Mouse (Mus musculus) heart, embryonic 14.5 days (tissue): Measurements from ENCODE around the gene Mis12. TPM values are rescaled to one million over a fixed set of nuclear protein-coding genes. Genes with fewer than 3 reads are reported as not detected.

ENCODE experiments used
- ATAC-seq: fragments of 200-750 bp; cut with Nextera tagmentation; 2 replicates; pipeline ENCODE4 v1.8.0; 2017; ENCODE audit warnings: low read depth, moderate TSS enrichment; ENCODE audit not compliant: insufficient number of reproducible peaks, insufficient read depth, low FRiP score
- H3K27ac ChIP-seq, 2 experiments: fragments of 200-500 bp in 1 of 2; fragments of 300-500 bp in 1 of 2; sonication (generic) in 1 of 2; replicated peaks in 1 of 2; 2 replicates each; pipeline ENCODE4 v1.5.1; 2012 to 2014; ENCODE audit warnings: low read depth in 2 of 2, low read length in 2 of 2, control low read depth in 1 of 2, mild to moderate bottlenecking in 1 of 2, mixed read lengths in 1 of 2; ENCODE audit not compliant: control insufficient read depth in 1 of 2, insufficient read depth in 1 of 2
- H3K27me3 ChIP-seq: fragments of 300-500 bp; sonication (generic); 2 replicates; pipeline ENCODE4 v1.6.1; 2014; ENCODE audit warnings: mild to moderate bottlenecking, low read length, control low read depth; ENCODE audit not compliant: control insufficient read depth, insufficient read depth
- H3K36me3 ChIP-seq: fragments of 300-500 bp; sonication (generic); 2 replicates; pipeline ENCODE4 v1.6.1; 2014; ENCODE audit warnings: mild to moderate bottlenecking, control low read depth, low read length, mixed read lengths; ENCODE audit not compliant: control insufficient read depth, insufficient read depth
- H3K4me1 ChIP-seq, 2 experiments: fragments of 200-500 bp in 1 of 2; fragments of 300-500 bp in 1 of 2; sonication (generic) in 1 of 2; 2 replicates each; pipeline ENCODE4 v1.6.1; 2012 to 2014; ENCODE audit warnings: low read length in 2 of 2, control low read depth in 1 of 2, mixed read lengths in 1 of 2; ENCODE audit not compliant: control insufficient read depth in 2 of 2, insufficient read depth in 2 of 2
- H3K4me2 ChIP-seq: fragments of 300-500 bp; sonication (generic); 2 replicates; pipeline ENCODE4 v1.6.1; 2014; ENCODE audit warnings: mild to moderate bottlenecking, low read length
- H3K4me3 ChIP-seq, 2 experiments: fragments of 200-500 bp in 1 of 2; fragments of 300-500 bp in 1 of 2; sonication (generic) in 1 of 2; 2 replicates each; pipeline ENCODE4 v1.5.1; 2012 to 2014; ENCODE audit warnings: low read length in 2 of 2, mild to moderate bottlenecking in 2 of 2, control low read depth in 1 of 2, low read depth in 1 of 2, moderate library complexity in 1 of 2; ENCODE audit not compliant: control insufficient read depth in 1 of 2, insufficient read depth in 1 of 2
- H3K9ac ChIP-seq: fragments of 300-500 bp; sonication (generic); 2 replicates; pipeline ENCODE4 v1.6.1; 2014; ENCODE audit warnings: mild to moderate bottlenecking, low read length
- H3K9me3 ChIP-seq: fragments of 300-500 bp; sonication (generic); 2 replicates; pipeline ENCODE4 v1.6.1; 2016; ENCODE audit warnings: low read length, control low read depth; ENCODE audit not compliant: control insufficient read depth
- WGBS: fragments of 180-500 bp; shearing (Covaris S2); extraction: QIAGEN DNeasy Blood & Tissue Kit; methylation state at CpG from one replicate; pipeline ENCODE4 v1.1.7; 2014; 5-methylcytosine and 5-hydroxymethylcytosine counted together
- polyA plus RNA-seq: library from polyadenylated mRNA; unstranded; fragments of >200 nt; fragmentation: Nextera tagmentation; extraction: Ambion mirVana; gene quantifications from 2 replicates; pipeline ENCODE4 v1.2.1, GENCODE M21; 2014

Gene Mis12
- polyA plus RNA-seq, 1 experiment from 2014 or later, result 17.2 TPM

- Histone ChIP-seq H3K9me3 (no peaks in the 10 kb centered on the region), H3K27me3 (no peaks in the 10 kb centered on the region), H3K36me3 (peaks cover 41% of the 10 kb centered on the region), H3K4me2 (peak within 1 kb of the TSS; percentile 83), H3K27ac (peak within 1 kb of the TSS; percentile 44 to 84), H3K9ac (peak within 1 kb of the TSS; percentile 79), H3K4me1 (peaks cover 3 to 17% of the 10 kb centered on the region in 2 experiments; a peak in 3 of 4 replicates), H3K4me3 (peak within 1 kb of the TSS; percentile 67 to 86)
- WGBS, result under 1% methylated on average over 34 of the region's 35 CpGs
- peak; percentile 98 for ATAC-seq
Observed at GRCm38 (mm10) chr11:71004316-71004773, 15.1 kb upstream of the Mis12 start, which contains the start of gene Dhx33. Gene Dhx33 (minus strand): TSS chr11:71004437.

GRCm38 (mm10) chr11:71005046-71005445 is 14.4 kb upstream of the Mis12 start:
- ATAC-seq, result no peak
- peak overlapping the region; percentile 65 for H3K4me2 ChIP-seq
- H3K9ac ChIP-seq, result peak overlapping the region; percentile 22
- H3K27me3 ChIP-seq, result no peaks in the 10 kb centered on the region
- H3K36me3 ChIP-seq, result peaks cover 41% of the 10 kb centered on the region
- H3K9me3 ChIP-seq, result no peaks in the 10 kb centered on the region
- H3K4me1 ChIP-seq, result peaks cover 3 to 17% of the 10 kb centered on the region in 2 experiments; a peak in 3 of 4 replicates
- no peak overlapping the region for H3K27ac ChIP-seq
- H3K4me3 ChIP-seq, result peak overlapping the region in 1 of 2 experiments; percentile 86; a peak in 2 of 4 replicates
- WGBS, result 62% methylated on average over 5 of the region's 5 CpGs

- Histone ChIP-seq H3K9ac (no peak overlapping the region), H3K9me3 (no peaks in the 10 kb centered on the region), H3K4me3 (no peak overlapping the region), H3K36me3 (peaks cover 49% of the 10 kb centered on the region), H3K27me3 (no peaks in the 10 kb centered on the region), H3K4me2 (no peak overlapping the region), H3K27ac (no peak overlapping the region; a peak in 1 of 4 replicates), H3K4me1 (peaks cover 3 to 17% of the 10 kb centered on the region in 2 experiments; a peak in 3 of 4 replicates)
- WGBS, result 89% methylated on average over 6 of the region's 6 CpGs
- ATAC-seq, result no peak
Observed at GRCm38 (mm10) chr11:71007026-71007425, 12.4 kb upstream of the Mis12 start.

GRCm38 (mm10) chr11:71007831-71008230 is 11.6 kb upstream of the Mis12 start:
- Histone ChIP-seq H3K36me3 (peaks cover 57% of the 10 kb centered on the region), H3K4me3 (no peak overlapping the region), H3K9ac (no peak overlapping the region), H3K27me3 (no peaks in the 10 kb centered on the region), H3K4me1 (peaks cover 3 to 9% of the 10 kb centered on the region in 2 experiments; a peak in 3 of 4 replicates), H3K27ac (peak overlapping the region in 1 of 2 experiments; percentile 51; a peak in 2 of 4 replicates), H3K4me2 (no peak overlapping the region), H3K9me3 (no peaks in the 10 kb centered on the region)
- WGBS, result 75% methylated on average over 7 of the region's 7 CpGs
- no peak for ATAC-seq

GRCm38 (mm10) chr11:71008321-71008720 is 11.1 kb upstream of the Mis12 start:
- Histone ChIP-seq H3K9me3 (no peaks in the 10 kb centered on the region), H3K4me3 (no peak overlapping the region), H3K36me3 (peaks cover 60% of the 10 kb centered on the region), H3K4me2 (no peak overlapping the region), H3K4me1 (peaks cover 0 to 4% of the 10 kb centered on the region in 2 experiments; a peak in 2 of 4 replicates), H3K9ac (no peak overlapping the region), H3K27me3 (no peaks in the 10 kb centered on the region), H3K27ac (no peak overlapping the region)
- no peak for ATAC-seq
- WGBS, result 78% methylated on average over 3 of the region's 3 CpGs

- Histone ChIP-seq H3K36me3 (peaks cover 61% of the 10 kb centered on the region), H3K9me3 (no peaks in the 10 kb centered on the region), H3K9ac (no peak overlapping the region), H3K4me2 (no peak overlapping the region), H3K4me3 (no peak overlapping the region), H3K4me1 (peaks cover 0 to 2% of the 10 kb centered on the region in 2 experiments; a peak in 1 of 4 replicates), H3K27me3 (no peaks in the 10 kb centered on the region), H3K27ac (no peak overlapping the region)
- ATAC-seq, result no peak
- WGBS, result 87% methylated on average over 7 of the region's 7 CpGs
Observed at GRCm38 (mm10) chr11:71012743-71013142, 6.7 kb upstream of the Mis12 start.

GRCm38 (mm10) chr11:71017051-71017450 is 2.4 kb upstream of the Mis12 start:
- peaks cover 29% of the 10 kb centered on the region for H3K36me3 ChIP-seq
- no peak overlapping the region for H3K4me2 ChIP-seq
- no peak overlapping the region for H3K9ac ChIP-seq
- peaks cover 0 to 18% of the 10 kb centered on the region in 2 experiments; a peak in 2 of 4 replicates for H3K4me1 ChIP-seq
- WGBS, result 83% methylated on average over 1 of the region's 1 CpGs
- ATAC-seq, result no peak
- H3K4me3 ChIP-seq, result no peak overlapping the region
- H3K9me3 ChIP-seq, result no peaks in the 10 kb centered on the region
- no peak overlapping the region for H3K27ac ChIP-seq
- no peaks in the 10 kb centered on the region for H3K27me3 ChIP-seq
